Mouse (Mus musculus) stomach, embryonic 15.5 days (tissue): ENCODE measurements around the gene Olfr551. TPM values are rescaled to one million over a fixed set of nuclear protein-coding genes. Genes with fewer than 3 reads are reported as not detected.
"Not testable (repeated sequence)": the region's sequence is repeated elsewhere in the genome, so short reads cannot be mapped to it uniquely, and the experiment has no call there.

Experiments used
- ATAC-seq: fragments of 200-750 bp; cut with Nextera tagmentation; 2 replicates; pipeline ENCODE4 v1.8.0; 2017; ENCODE audit warnings: low read depth, moderate number of reproducible peaks, moderate TSS enrichment; ENCODE audit not compliant: insufficient read depth, low FRiP score
- H3K27ac ChIP-seq: fragments of 300-500 bp; sonication (generic); 2 replicates; pipeline ENCODE4 v1.5.1; 2015; ENCODE audit warnings: mild to moderate bottlenecking, inconsistent platforms
- H3K27me3 ChIP-seq: fragments of 300-500 bp; sonication (generic); replicated peaks from 2 replicates; pipeline ENCODE4 v1.6.1; 2015; ENCODE audit warnings: inconsistent platforms
- H3K36me3 ChIP-seq: fragments of 300-500 bp; sonication (generic); 2 replicates; pipeline ENCODE4 v1.6.1; 2015; ENCODE audit warnings: inconsistent platforms
- H3K4me1 ChIP-seq: fragments of 300-500 bp; sonication (generic); 2 replicates; pipeline ENCODE4 v1.6.1; 2015; ENCODE audit warnings: inconsistent platforms
- H3K4me2 ChIP-seq: fragments of 300-500 bp; sonication (generic); 2 replicates; pipeline ENCODE4 v1.6.1; 2015; ENCODE audit warnings: mild to moderate bottlenecking, inconsistent platforms
- H3K4me3 ChIP-seq: fragments of 300-500 bp; sonication (generic); replicated peaks from 2 replicates; pipeline ENCODE4 v1.5.1; 2015; ENCODE audit warnings: inconsistent platforms
- H3K9ac ChIP-seq: fragments of 300-500 bp; sonication (generic); 2 replicates; pipeline ENCODE4 v1.6.1; 2015; ENCODE audit warnings: inconsistent platforms
- H3K9me3 ChIP-seq: fragments of 300-500 bp; sonication (generic); 2 replicates; pipeline ENCODE4 v1.6.1; 2016; ENCODE audit warnings: inconsistent platforms
- WGBS: fragments of 180-500 bp; shearing (Covaris S2); methylation state at CpG from one replicate; pipeline ENCODE4 v1.1.7; 2015; 5-methylcytosine and 5-hydroxymethylcytosine counted together
- polyA plus RNA-seq: library from polyadenylated mRNA; unstranded; fragments of >200 nt; fragmentation: Nextera tagmentation; extraction: Ambion mirVana; gene quantifications from 2 replicates; pipeline ENCODE4 v1.2.1, GENCODE M21; 2015

The Olfr551 gene
- not detected in 2 replicates for polyA plus RNA-seq

DNA sequence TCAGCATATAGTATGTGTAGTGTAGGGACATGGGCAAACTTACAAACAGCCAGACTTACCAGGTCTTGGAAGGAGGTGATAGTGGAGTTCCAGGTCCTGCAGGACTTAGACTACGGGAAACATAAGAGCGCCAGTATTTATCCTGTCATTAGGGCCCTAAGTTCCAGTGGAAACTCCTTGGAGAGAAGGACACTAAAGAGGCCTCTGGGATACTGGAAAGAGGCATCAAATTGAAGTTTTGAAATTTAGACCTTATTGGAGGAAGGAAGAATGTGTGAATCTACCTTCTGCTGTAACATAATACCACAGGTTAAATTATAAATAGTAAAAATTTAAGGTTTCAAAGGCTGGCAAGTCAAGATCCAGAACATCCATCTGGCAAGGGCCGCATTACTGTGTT, at the start of gene Olfr551:
TSS of gene Olfr551 (minus strand) at position 101 of the 400 bp plus-strand sequence.
- no peak within 1 kb of the TSS for H3K4me3 ChIP-seq
- H3K27ac ChIP-seq: no peak within 1 kb of the TSS
- 94% methylated on average over 3 of the region's 3 CpGs for WGBS
- H3K4me2 ChIP-seq: no peak within 1 kb of the TSS
- H3K4me1 ChIP-seq: no peaks in the 10 kb centered on the region
- no peak for ATAC-seq
- no peaks in the 10 kb centered on the region for H3K27me3 ChIP-seq
- no peak within 1 kb of the TSS for H3K9ac ChIP-seq
- H3K9me3 ChIP-seq: no peaks in the 10 kb centered on the region
- H3K36me3 ChIP-seq: no peaks in the 10 kb centered on the region

DNA sequence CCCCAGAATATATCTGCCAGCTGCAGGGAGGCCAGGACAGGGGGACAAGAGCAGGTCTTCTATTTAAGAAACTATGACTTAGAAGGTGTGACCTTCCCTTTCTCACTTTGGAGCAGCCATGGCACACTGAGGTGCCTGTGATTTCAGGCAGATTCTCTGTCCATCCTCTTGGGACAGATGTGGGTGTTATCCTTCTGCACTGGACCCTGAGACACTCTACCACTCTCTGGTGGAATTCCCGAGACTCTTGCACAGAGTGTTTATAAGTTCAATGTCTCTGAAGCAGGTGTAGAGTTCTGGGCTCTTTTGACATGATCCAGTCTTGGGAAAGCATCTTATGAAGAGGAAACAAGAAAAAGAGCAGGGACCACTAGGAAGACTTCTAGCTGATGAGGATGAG, 46.4 kb upstream of the Olfr551 start, which contains the start of gene Olfr554:
TSS of gene Olfr554 (plus strand) at position 301 of the 400 bp plus-strand sequence.
- WGBS: 67% methylated on average over 1 of the region's 1 CpGs
- no peak for ATAC-seq
- no peak within 1 kb of the TSS for H3K27ac ChIP-seq

DNA sequence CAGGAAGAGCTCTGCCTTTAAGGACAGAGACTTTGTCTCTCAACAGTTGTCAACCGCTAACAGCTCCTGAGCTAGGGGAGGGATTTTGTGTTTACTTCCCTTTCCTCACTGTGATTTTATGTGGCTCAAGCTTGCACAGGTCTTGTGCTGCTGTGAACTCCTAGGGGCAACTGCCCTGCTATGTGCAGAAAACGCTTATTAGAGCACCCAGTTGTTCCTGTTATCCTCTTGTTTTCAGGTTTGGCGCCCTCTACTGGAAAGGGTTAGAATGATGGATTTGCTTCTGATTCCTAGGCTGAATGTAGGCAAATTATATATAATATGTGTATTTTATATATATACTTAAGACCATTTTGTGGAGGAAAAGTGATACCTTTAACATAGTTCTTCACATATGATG, 45.0 kb upstream of the Olfr551 start:
- Histone ChIP-seq H3K27me3 (no peaks in the 10 kb centered on the region), H3K36me3 (no peaks in the 10 kb centered on the region), H3K4me3 (no peak overlapping the region), H3K4me2 (no peak overlapping the region), H3K4me1 (no peaks in the 10 kb centered on the region), H3K27ac (no peak overlapping the region), H3K9me3 (no peaks in the 10 kb centered on the region), H3K9ac (no peak overlapping the region)
- ATAC-seq: no peak
- WGBS: 36% methylated on average over 3 of the region's 3 CpGs

More for the DNA sequence above, 46.4 kb upstream of the Olfr551 start, which contains the start of gene Olfr554:
- H3K4me2 ChIP-seq: no peak within 1 kb of the TSS
- H3K36me3 ChIP-seq: no peaks in the 10 kb centered on the region
- H3K27me3 ChIP-seq: no peaks in the 10 kb centered on the region
- no peak within 1 kb of the TSS for H3K9ac ChIP-seq
- H3K4me1 ChIP-seq: no peaks in the 10 kb centered on the region
- no peaks in the 10 kb centered on the region for H3K9me3 ChIP-seq
- H3K4me3 ChIP-seq: no peak within 1 kb of the TSS

DNA sequence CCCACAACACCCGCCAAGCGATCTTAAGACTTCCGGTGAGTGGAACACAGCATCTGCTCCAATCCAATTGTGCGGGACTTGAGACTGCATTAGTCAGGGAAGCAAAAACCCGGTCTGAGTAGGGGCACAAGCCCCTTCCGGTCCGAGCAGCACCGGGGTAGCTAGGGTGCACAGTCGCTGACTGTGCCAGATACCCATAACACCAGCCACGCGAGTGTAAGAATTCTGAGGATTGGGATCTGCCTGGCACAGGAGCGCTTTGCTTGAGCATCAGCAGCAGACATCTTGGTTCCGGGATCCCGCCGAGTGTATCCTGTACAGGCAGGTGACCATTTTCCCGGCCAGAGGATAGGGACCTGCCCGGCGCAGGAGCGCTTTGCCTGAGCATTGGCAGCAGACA, 28.7 kb upstream of the Olfr551 start:
- H3K9ac ChIP-seq, ATAC-seq, H3K27me3 ChIP-seq, H3K36me3 ChIP-seq, H3K9me3 ChIP-seq, H3K4me1 ChIP-seq, H3K4me2 ChIP-seq, H3K4me3 ChIP-seq, H3K27ac ChIP-seq: not testable (repeated sequence)
- WGBS: 82% methylated on average over 19 of the region's 19 CpGs

DNA sequence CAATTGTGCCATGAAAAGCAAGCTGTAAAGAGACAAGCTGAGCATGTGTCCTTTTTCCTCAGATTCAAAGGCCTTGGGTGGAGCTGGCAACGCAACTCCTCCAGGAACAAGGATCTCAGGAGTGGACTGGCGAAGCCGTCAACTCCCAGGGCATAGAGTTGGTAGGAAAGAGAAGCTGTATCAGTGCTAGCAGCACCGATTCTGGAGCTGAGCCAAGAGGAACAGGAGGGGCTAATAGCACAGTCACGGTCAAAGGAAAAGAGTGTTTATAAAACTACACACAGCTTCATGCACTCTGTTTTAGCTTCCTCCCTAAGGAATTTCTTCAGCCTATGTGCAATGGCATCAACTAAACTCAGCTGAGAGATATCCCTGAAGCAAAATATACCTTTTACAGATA, 27.9 kb upstream of the Olfr551 start:
- Histone ChIP-seq H3K9me3 (no peaks in the 10 kb centered on the region), H3K27me3 (no peaks in the 10 kb centered on the region), H3K4me2 (no peak overlapping the region), H3K27ac (no peak overlapping the region), H3K4me3 (no peak overlapping the region), H3K4me1 (no peaks in the 10 kb centered on the region), H3K36me3 (no peaks in the 10 kb centered on the region), H3K9ac (no peak overlapping the region)
- WGBS: 44% methylated on average over 5 of the region's 5 CpGs
- ATAC-seq: no peak

DNA sequence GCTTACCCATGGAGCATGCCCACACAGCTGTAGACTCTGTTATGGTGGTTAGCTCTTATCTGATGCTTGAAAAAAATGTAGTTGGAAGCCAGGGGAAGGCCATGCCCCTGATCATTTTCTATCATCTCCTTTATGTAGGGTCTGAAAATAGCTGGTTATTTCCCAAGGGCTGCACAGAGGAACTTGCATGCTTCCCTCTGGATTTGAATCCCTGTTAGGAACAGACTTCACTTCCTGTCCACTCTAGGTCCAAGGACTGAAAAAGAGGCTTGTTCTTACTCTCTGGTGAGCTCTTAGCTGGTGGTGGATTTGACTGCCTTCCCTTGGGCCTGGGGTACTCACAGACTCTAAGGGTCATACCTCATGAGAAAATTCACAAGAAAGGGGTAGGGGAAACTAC, 26.4 kb upstream of the Olfr551 start, which contains the start of gene Olfr553:
TSS of gene Olfr553 (minus strand) at position 101 of the 400 bp plus-strand sequence.
- H3K36me3 ChIP-seq: no peaks in the 10 kb centered on the region
- H3K4me2 ChIP-seq: no peak within 1 kb of the TSS
- H3K4me3 ChIP-seq: no peak within 1 kb of the TSS
- ATAC-seq: no peak
- H3K27me3 ChIP-seq: no peaks in the 10 kb centered on the region
- no peaks in the 10 kb centered on the region for H3K4me1 ChIP-seq
- no peaks in the 10 kb centered on the region for H3K9me3 ChIP-seq
- no peak within 1 kb of the TSS for H3K27ac ChIP-seq
- H3K9ac ChIP-seq: no peak within 1 kb of the TSS; the same call in 1 of the 2 replicates

DNA sequence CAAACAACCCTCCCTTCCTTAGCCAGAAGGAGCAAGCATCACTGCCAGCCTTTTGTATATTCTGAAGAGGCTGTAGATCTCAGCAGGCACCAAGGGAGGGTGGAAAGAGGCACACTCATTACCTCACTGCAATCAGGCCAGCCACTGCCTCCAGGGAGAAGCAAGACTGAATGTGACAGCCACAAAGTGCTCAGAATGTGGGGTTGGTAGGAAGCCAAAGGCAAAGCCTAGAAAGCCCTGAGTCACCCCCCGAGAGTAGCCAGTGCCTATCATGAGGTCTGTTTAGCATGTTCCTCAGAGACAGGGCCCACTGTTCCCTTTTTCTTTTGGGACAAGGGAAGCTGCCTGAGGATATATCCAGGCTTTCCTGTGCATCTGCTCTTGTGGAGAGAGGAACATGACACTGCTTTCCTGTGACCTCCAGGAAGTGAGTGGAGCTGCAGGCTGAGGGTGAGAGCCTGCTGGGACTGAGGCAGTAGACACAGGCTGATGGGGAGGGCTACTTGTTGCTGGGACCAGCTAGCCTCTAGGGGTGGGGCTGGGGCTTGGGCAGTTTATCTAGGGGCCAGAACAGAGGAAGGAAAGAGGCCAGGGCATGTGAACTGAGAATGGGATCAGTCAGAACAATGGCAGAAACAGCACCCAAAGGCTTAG, 5.8 kb upstream of the Olfr551 start, which contains the start of gene Olfr552:
TSS of gene Olfr552 (plus strand) at position 393 of the 654 bp plus-strand sequence.
- Histone ChIP-seq H3K36me3 (no peaks in the 10 kb centered on the region), H3K9ac (no peak within 1 kb of the TSS), H3K9me3 (no peaks in the 10 kb centered on the region), H3K4me2 (no peak within 1 kb of the TSS), H3K4me3 (no peak within 1 kb of the TSS), H3K27ac (no peak within 1 kb of the TSS), H3K27me3 (no peaks in the 10 kb centered on the region), H3K4me1 (no peaks in the 10 kb centered on the region)
- WGBS: 63% methylated on average over 1 of the region's 1 CpGs
- ATAC-seq: no peak

DNA sequence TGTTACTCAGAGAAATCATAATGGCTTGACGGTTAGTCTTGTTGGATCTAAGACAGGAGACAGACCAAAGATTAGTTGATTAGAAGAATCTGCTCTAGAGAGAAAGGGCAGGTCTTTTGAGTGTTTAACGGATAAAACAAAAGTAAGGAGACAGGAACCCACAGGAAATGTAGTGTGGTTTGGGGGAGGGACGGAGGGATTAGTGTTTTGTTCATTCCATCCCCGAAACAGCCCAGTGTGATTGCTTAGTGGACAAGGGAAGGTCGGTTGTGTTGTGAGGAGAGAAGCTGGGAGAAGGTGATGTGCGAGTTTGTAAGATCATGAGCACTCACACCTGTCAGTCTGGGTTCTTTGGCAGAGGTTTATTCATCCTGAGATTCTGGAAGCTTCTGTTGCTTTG, 15.7 kb downstream of the Olfr551 start:
- no peak overlapping the region for H3K27ac ChIP-seq
- no peak overlapping the region for H3K4me2 ChIP-seq
- no peaks in the 10 kb centered on the region for H3K4me1 ChIP-seq
- H3K36me3 ChIP-seq: no peaks in the 10 kb centered on the region
- no peak for ATAC-seq
- no peak overlapping the region for H3K9ac ChIP-seq
- no peaks in the 10 kb centered on the region for H3K27me3 ChIP-seq
- 56% methylated on average over 6 of the region's 6 CpGs for WGBS
- no peak overlapping the region for H3K4me3 ChIP-seq
- no peaks in the 10 kb centered on the region for H3K9me3 ChIP-seq

DNA sequence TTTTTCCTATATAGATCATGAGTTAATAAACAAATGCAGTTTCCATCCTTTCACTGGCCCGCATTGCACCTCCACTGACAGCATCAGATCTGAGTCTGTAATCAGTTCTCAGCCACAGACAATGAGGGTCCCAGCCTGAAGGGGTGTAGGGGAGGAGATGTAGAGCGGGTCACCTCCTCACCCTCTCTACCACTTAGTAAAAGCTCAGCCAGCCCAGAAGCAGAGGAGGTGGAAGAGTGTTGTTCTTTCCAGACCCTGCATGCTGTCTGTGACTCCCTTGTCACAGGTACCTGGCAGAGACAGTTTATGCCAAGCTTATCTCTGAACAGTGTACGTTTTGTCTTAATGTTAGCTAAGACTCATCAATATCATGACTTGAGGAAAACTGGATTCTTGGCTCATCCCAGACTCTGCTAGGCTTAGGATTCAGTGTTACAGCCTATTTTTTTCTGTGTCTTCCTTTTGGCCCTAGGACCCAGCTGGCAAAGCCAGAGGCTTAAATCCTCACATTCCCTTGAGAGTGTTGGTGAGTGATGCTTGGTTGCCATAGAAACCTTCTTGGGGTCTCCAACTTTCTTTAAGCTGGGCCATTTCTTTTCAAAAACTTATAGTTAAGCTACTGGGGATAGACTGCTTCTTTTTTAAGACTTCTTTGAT, 18.4 kb downstream of the Olfr551 start:
- H3K4me2 ChIP-seq: no peak overlapping the region
- no peaks in the 10 kb centered on the region for H3K36me3 ChIP-seq
- no peaks in the 10 kb centered on the region for H3K27me3 ChIP-seq
- no peak overlapping the region for H3K4me3 ChIP-seq
- H3K4me1 ChIP-seq: no peaks in the 10 kb centered on the region
- H3K9ac ChIP-seq: no peak overlapping the region
- no peaks in the 10 kb centered on the region for H3K9me3 ChIP-seq
- ATAC-seq: no peak
- WGBS: 68% methylated on average over 3 of the region's 3 CpGs
- H3K27ac ChIP-seq: no peak overlapping the region

DNA sequence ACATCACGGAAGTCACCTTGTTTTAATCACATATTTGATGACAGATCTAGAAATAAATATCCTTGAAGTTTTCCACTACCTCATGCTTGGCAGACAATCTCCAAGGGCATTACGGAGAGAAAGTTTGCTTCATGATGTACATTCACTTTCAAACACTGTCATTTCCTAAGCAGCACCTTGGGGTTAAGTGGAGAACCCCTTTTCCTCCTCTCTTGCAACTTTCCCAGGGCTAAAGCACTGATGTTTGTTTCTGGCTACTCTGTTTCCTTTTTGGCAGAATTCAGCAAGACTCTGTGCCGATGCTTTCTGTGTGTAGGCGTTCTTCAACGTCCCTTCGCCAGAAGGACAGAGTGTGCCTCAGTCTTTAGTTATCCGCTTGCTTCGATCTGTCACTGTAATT, 20.5 kb downstream of the Olfr551 start, which contains the start of gene Olfr550:
TSS of gene Olfr550 (plus strand) at position 301 of the 400 bp plus-strand sequence.
- Histone ChIP-seq H3K4me2 (no peak within 1 kb of the TSS), H3K4me3 (no peak within 1 kb of the TSS), H3K27me3 (no peaks in the 10 kb centered on the region), H3K9ac (no peak within 1 kb of the TSS), H3K27ac (no peak within 1 kb of the TSS), H3K9me3 (no peaks in the 10 kb centered on the region), H3K4me1 (no peaks in the 10 kb centered on the region), H3K36me3 (no peaks in the 10 kb centered on the region)
- no peak for ATAC-seq
- 85% methylated on average over 8 of the region's 8 CpGs for WGBS

DNA sequence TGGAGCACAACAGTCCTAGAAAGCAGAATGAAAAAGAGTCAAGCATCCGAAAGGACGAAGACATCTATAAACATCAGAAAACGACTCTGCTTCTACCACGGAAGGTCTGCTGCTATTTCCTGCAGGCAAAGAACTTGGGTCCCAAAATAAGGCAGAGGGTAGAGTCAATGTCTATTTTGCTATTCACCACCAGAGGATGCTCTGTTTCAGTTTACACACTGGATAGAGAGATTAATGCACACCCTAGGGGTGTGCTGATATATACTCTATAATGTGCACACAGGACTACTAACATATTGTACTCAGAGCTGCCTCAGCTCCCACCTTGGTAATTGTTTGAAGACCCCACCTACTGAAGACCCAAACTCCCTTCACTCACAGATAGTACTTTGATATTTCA, 25.5 kb downstream of the Olfr551 start:
- Histone ChIP-seq H3K4me3 (no peak overlapping the region), H3K9ac (no peak overlapping the region), H3K36me3 (no peaks in the 10 kb centered on the region), H3K4me2 (no peak overlapping the region), H3K4me1 (no peaks in the 10 kb centered on the region; the same call in 1 of the 2 replicates), H3K27me3 (no peaks in the 10 kb centered on the region), H3K9me3 (no peaks in the 10 kb centered on the region), H3K27ac (no peak overlapping the region)
- WGBS: 86% methylated on average over 4 of the region's 4 CpGs
- ATAC-seq: no peak
